Mouse (Mus musculus): ENCODE results near the gene Wasf1. TPM values are rescaled to one million over a fixed set of nuclear protein-coding genes. Genes with fewer than 3 reads are reported as not detected.

Wasf1 gene
- polyA plus RNA-seq, 1 experiment from 2014 or later = 85.8 TPM

DNA sequence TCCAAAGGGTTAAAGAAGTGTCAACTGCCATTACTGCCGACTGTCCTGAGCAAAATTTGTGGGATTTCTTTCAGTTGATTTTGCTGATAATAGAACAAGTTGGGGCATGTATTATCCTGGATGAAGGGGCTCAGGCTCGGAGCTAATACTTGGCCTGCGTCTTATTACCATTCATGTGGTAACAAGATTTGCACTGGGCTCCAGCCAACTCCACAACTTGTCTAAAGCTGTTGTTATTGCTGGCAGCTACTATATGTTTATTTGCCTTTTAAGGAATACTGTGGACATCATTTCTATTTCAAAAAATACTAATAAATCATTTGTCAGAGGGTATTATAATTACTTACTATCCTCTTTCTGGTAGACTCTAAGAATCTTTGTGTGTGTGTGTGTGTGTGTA lies 66.9 kb downstream of the Wasf1 start:
- WGBS = 32% methylated on average over 3 of the region's 3 CpGs
- peaks cover 8% of the 10 kb centered on the region; the same call in 1 of the 2 replicates for H3K36me3 ChIP-seq
- H3K4me3 ChIP-seq = no peak overlapping the region
- peaks cover 9% of the 10 kb centered on the region for H3K4me1 ChIP-seq
- no peak for ATAC-seq (replicated peaks)
- H3K9me3 ChIP-seq = no peaks in the 10 kb centered on the region
- no peak overlapping the region for H3K9ac ChIP-seq (replicated peaks)
- no peaks in the 10 kb centered on the region for H3K27me3 ChIP-seq
- no peak overlapping the region for H3K4me2 ChIP-seq (replicated peaks)
- H3K27ac ChIP-seq (replicated peaks) = no peak overlapping the region

- ATAC-seq (replicated peaks) = no peak
- 0 out of 2 replicates have a peak, but pooled peaks cover 5% of the 10 kb centered on the region for H3K36me3 ChIP-seq
- no peak overlapping the region for H3K9ac ChIP-seq (replicated peaks)
- no peak overlapping the region for H3K4me3 ChIP-seq
- H3K4me1 ChIP-seq = no peaks in the 10 kb centered on the region
- H3K4me2 ChIP-seq (replicated peaks) = no peak overlapping the region
- 87% methylated on average over 5 of the region's 5 CpGs for WGBS
- H3K27me3 ChIP-seq = no peaks in the 10 kb centered on the region
- no peaks in the 10 kb centered on the region for H3K9me3 ChIP-seq
- H3K27ac ChIP-seq (replicated peaks) = no peak overlapping the region
Measured at GRCm38 (mm10) chr10:40956206-40956605, 72.9 kb downstream of the Wasf1 start.

DNA sequence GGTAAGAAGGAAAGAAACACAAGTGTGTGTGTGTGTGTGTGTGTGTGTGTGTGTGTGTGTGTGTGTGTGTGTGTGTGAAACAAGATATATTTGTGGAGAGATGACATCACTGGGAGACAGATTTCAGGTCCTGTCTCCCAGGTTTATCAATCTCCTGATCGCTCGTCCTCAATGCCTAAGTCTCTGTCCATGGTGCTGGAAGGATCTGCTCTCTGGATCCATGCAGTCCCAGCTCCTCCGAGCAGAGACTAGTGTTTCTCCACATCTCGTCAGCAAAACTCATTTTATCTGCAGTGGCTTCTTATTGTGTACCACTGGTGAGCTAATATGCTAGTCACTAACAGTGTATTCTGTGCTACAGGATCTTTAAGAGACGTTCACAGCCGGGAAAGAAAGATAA lies 78.1 kb downstream of the Wasf1 start:
- ATAC-seq (replicated peaks) = no peak
- H3K4me3 ChIP-seq = no peak overlapping the region
- no peak overlapping the region for H3K4me2 ChIP-seq (replicated peaks)
- WGBS = 64% methylated on average over 6 of the region's 6 CpGs
- no peaks in the 10 kb centered on the region for H3K9me3 ChIP-seq
- H3K36me3 ChIP-seq = no peaks in the 10 kb centered on the region
- no peak overlapping the region for H3K27ac ChIP-seq (replicated peaks)
- H3K9ac ChIP-seq (replicated peaks) = no peak overlapping the region
- no peaks in the 10 kb centered on the region for H3K4me1 ChIP-seq
- H3K27me3 ChIP-seq = no peaks in the 10 kb centered on the region

- Histone ChIP-seq H3K27me3 (no peaks in the 10 kb centered on the region), H3K36me3 (no peaks in the 10 kb centered on the region), H3K9me3 (no peaks in the 10 kb centered on the region), H3K4me2 (replicated peaks) (no peak overlapping the region), H3K27ac (replicated peaks) (no peak overlapping the region), H3K9ac (replicated peaks) (no peak overlapping the region), H3K4me3 (no peak overlapping the region), H3K4me1 (no peaks in the 10 kb centered on the region)
- ATAC-seq (replicated peaks) = no peak
- 93% methylated on average over 4 of the region's 4 CpGs for WGBS
Measured at GRCm38 (mm10) chr10:40962008-40962407, 78.7 kb downstream of the Wasf1 start.

DNA sequence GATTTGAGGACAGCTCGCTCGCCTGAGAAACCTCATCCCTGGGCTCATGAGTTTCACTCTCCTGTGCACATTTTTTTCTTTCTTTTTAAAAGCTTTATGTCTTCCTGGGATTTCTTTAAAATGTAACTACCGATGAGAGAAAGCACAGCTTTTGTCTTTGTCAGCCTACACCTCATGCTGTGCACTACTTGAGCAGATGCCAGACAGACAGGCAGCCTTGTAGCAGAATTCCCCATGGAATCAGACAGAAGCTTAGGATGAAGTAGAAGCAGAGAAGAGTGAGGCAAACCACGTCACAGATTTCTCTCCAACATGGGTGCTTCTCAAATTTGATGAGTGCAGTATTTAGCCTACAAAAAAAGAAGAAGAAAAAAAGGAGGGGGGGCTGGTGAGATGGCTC lies 81.3 kb downstream of the Wasf1 start:
- no peak overlapping the region for H3K4me2 ChIP-seq (replicated peaks)
- 38% methylated on average over 4 of the region's 4 CpGs for WGBS
- H3K36me3 ChIP-seq = no peaks in the 10 kb centered on the region
- H3K27ac ChIP-seq (replicated peaks) = no peak overlapping the region
- no peak overlapping the region for H3K4me3 ChIP-seq
- no peak overlapping the region for H3K9ac ChIP-seq (replicated peaks)
- no peaks in the 10 kb centered on the region for H3K9me3 ChIP-seq
- peaks cover 12% of the 10 kb centered on the region for H3K4me1 ChIP-seq
- no peak for ATAC-seq (replicated peaks)
- H3K27me3 ChIP-seq = no peaks in the 10 kb centered on the region

DNA sequence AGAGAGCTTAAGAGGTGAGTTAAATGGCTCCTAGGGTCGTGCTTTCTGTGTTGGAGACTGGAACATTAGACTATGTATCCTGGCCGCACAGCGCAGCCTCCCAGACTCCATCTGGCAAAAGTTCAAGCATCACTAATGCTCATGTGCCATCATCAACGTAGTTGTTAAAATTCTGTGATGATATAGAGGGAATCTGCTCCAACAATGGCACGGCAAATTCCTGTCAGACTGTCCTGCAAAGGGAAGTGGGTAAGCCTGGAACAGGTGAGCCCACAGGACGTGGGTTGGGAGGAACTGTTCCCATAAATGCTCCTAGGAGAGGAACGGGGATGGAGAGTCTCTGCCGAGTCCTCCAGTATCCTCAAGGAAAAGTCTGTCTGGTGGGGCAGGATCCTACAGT lies 85.3 kb downstream of the Wasf1 start:
- Histone ChIP-seq H3K9ac (replicated peaks) (no peak overlapping the region), H3K27ac (replicated peaks) (no peak overlapping the region), H3K36me3 (no peaks in the 10 kb centered on the region), H3K27me3 (no peaks in the 10 kb centered on the region), H3K9me3 (no peaks in the 10 kb centered on the region), H3K4me3 (no peak overlapping the region), H3K4me2 (replicated peaks) (no peak overlapping the region), H3K4me1 (peaks cover 22% of the 10 kb centered on the region)
- 55% methylated on average over 8 of the region's 8 CpGs for WGBS
- ATAC-seq (replicated peaks) = no peak

GRCm38 (mm10) chr10:40969372-40970033 lies 86.2 kb downstream of the Wasf1 start:
- Histone ChIP-seq H3K4me2 (replicated peaks) (peak overlapping the region; percentile 52), H3K36me3 (no peaks in the 10 kb centered on the region), H3K4me3 (peak overlapping the region; percentile 35), H3K27me3 (no peaks in the 10 kb centered on the region), H3K9me3 (no peaks in the 10 kb centered on the region), H3K27ac (replicated peaks) (peak overlapping the region; percentile 33; the same call in 1 of the 2 replicates), H3K9ac (replicated peaks) (peak overlapping the region; percentile 38; the same call in 1 of the 2 replicates), H3K4me1 (peaks cover 22% of the 10 kb centered on the region)
- peak; percentile 65 for ATAC-seq (replicated peaks)
- 9% methylated on average over 16 of the region's 16 CpGs for WGBS

DNA sequence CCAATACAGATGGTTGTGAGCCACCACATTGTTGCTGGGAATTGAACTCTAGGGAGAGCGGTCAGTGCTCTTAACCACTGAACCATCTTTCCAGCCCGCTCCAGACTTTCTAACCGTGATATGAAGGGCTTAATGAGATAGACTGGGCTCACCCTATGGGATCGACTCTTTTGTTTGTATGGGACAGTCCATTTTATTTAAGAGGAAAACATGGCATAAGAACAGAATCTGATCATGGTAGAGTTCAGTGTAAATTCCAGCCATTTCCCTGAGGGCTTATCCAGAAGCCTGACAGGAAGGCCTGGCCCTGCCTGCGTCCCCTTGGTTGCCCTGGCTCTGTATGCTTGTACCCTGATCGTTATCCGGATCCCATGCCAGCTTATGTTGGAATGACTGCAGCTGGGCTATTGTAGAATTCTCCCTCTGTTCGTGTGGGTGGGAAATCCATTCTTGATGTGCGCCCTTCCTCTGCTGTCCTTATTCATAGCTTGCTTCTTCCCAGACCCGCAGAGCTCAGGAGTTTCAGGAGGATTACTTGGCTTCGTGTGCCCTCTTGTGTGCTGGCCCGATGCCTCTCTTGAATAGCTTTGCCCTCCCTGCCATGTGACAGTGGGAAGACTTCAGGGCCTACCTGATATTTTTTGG lies 87.4 kb downstream of the Wasf1 start:
- no peaks in the 10 kb centered on the region for H3K27me3 ChIP-seq
- peak overlapping the region; percentile 49 for H3K27ac ChIP-seq (replicated peaks)
- no peaks in the 10 kb centered on the region for H3K36me3 ChIP-seq
- no peaks in the 10 kb centered on the region for H3K9me3 ChIP-seq
- ATAC-seq (replicated peaks) = peak; percentile 70
- H3K4me2 ChIP-seq (replicated peaks) = no peak overlapping the region
- H3K4me3 ChIP-seq = no peak overlapping the region
- H3K4me1 ChIP-seq = peaks cover 22% of the 10 kb centered on the region
- WGBS = 43% methylated on average over 12 of the region's 12 CpGs
- H3K9ac ChIP-seq (replicated peaks) = no peak overlapping the region

GRCm38 (mm10) chr10:40971256-40971655 lies 88.0 kb downstream of the Wasf1 start:
- no peak; the same call in 1 of the 2 replicates for ATAC-seq (replicated peaks)

DNA sequence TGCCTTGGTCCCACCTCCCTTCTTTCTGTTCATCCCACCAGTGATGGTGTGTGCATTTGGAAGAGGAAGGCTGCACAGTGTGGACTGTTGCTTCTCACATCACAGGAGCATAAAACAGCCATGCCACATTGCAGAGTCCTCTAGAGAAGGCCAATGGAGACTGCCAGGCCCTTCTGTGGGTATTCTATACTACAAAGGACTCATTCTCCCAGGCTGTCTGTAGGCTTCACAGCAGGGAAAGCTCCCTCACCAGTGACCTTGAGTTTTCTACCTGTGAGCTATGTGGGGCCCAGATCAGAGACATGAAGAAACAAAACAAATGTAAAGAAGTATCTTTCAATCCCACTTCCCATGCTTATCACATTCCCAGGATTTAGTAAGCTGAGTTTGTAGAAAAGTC lies 100.5 kb downstream of the Wasf1 start:
- Histone ChIP-seq H3K9ac (replicated peaks) (no peak overlapping the region), H3K36me3 (no peaks in the 10 kb centered on the region), H3K4me3 (no peak overlapping the region), H3K27me3 (no peaks in the 10 kb centered on the region), H3K4me2 (replicated peaks) (no peak overlapping the region), H3K4me1 (no peaks in the 10 kb centered on the region), H3K9me3 (no peaks in the 10 kb centered on the region), H3K27ac (replicated peaks) (no peak overlapping the region)
- ATAC-seq (replicated peaks) = no peak

More at GRCm38 (mm10) chr10:40971256-40971655, 88.0 kb downstream of the Wasf1 start:
- Histone ChIP-seq H3K4me3 (no peak overlapping the region), H3K27me3 (no peaks in the 10 kb centered on the region), H3K4me1 (peaks cover 22% of the 10 kb centered on the region), H3K9ac (replicated peaks) (no peak overlapping the region), H3K4me2 (replicated peaks) (no peak overlapping the region), H3K9me3 (no peaks in the 10 kb centered on the region), H3K27ac (replicated peaks) (0 out of 2 replicates have a peak overlapping the region, but pooled peaks have one; percentile 49), H3K36me3 (no peaks in the 10 kb centered on the region)
- 35% methylated on average over 5 of the region's 5 CpGs for WGBS

DNA sequence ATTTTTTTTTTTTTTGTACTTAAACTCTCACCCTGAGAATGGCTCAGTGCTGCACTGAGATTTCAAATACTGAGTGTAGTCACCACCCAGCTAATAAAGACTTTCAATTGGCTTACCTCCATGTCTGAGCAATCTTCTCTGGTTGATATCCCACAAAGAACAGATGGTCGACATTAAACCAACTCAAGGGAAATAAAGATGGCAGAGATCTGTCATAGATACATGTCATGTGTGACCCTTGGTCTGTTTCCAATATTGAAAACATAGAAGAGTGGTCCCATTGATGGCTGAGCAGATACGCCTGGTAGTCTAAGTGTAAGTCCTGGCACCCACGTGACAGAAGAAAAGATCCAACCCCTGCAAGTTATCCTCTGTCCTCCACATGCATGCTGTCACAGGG lies 101.3 kb downstream of the Wasf1 start:
- Histone ChIP-seq H3K9ac (replicated peaks) (no peak overlapping the region), H3K27me3 (no peaks in the 10 kb centered on the region), H3K4me2 (replicated peaks) (no peak overlapping the region), H3K4me3 (no peak overlapping the region), H3K27ac (replicated peaks) (no peak overlapping the region), H3K9me3 (no peaks in the 10 kb centered on the region), H3K4me1 (no peaks in the 10 kb centered on the region), H3K36me3 (no peaks in the 10 kb centered on the region)
- no peak for ATAC-seq (replicated peaks)
- WGBS = 81% methylated on average over 3 of the region's 3 CpGs

DNA sequence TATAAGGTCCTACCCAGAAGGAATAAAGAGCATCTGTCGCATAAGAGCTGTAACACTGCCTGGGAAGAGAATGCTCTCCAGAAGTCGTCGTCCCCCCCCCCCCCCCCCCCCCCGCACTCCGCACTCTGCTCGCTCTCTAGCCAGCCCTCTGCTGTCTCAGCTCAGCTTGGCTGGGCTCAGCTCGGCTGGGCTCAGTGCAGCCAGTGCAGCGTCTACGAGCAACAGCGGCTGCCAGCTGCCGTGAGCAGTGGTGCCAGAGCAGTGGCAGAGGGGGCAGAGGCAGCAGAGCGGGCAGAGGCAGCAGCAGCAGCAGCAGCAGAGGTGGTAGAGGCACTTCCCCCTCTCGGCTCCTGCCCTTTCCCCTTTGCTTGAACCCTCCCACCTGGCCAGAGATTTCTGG lies 102.1 kb downstream of the Wasf1 start:
- Histone ChIP-seq H3K4me2 (replicated peaks) (peak overlapping the region; percentile 12; the same call in 1 of the 2 replicates), H3K9me3 (no peaks in the 10 kb centered on the region), H3K27me3 (no peaks in the 10 kb centered on the region), H3K4me3 (no peak overlapping the region), H3K4me1 (no peaks in the 10 kb centered on the region), H3K9ac (replicated peaks) (no peak overlapping the region), H3K27ac (replicated peaks) (no peak overlapping the region), H3K36me3 (no peaks in the 10 kb centered on the region)
- ATAC-seq (replicated peaks) = peak; percentile 79
- 10% methylated on average over 8 of the region's 13 CpGs for WGBS

All from forebrain, embryonic 15.5 days (tissue).